Mouse (Mus musculus) B cell, adult 67 days (primary cell): Measurements from ENCODE around the gene Ugt1a6b. TPM values are rescaled to one million over a fixed set of nuclear protein-coding genes. Genes with fewer than 3 reads are reported as not detected.

ENCODE experiments used
- total RNA-seq, 2 experiments: library from RNA; stranded (reverse); gene quantifications; 4 replicates each; pipeline ENCODE4 v1.2.4; 2023

Ugt1a6b gene
- not detected for total RNA-seq

GRCm38 (mm10) chr1:88103019-88103418, at the start of gene Ugt1a6b:
Gene Ugt1a6b, plus strand, starts transcription at chr1:88103252.

GRCm38 (mm10) chr1:88055088-88055487, 48.0 kb upstream of the Ugt1a6b start, which contains the start of gene Ugt1a10:
Gene Ugt1a10, plus strand, starts transcription at chr1:88055388.

GRCm38 (mm10) chr1:88070495-88070894, 32.6 kb upstream of the Ugt1a6b start, which contains the start of gene Ugt1a9:
Gene Ugt1a9, plus strand, starts transcription at chr1:88070800.

GRCm38 (mm10) chr1:88087513-88087912, 15.5 kb upstream of the Ugt1a6b start, which contains the start of gene Ugt1a8:
Gene Ugt1a8, plus strand, starts transcription at chr1:88087813.

GRCm38 (mm10) chr1:88094941-88095492, 8.0 kb upstream of the Ugt1a6b start, which contains the start of gene Ugt1a7c:
Gene Ugt1a7c, plus strand, starts transcription at chr1:88095062.

GRCm38 (mm10) chr1:88134457-88135011, 31.5 kb downstream of the Ugt1a6b start, which contains the start of gene Ugt1a6a:
Gene Ugt1a6a, plus strand, starts transcription at chr1:88134809.

GRCm38 (mm10) chr1:88165711-88166110, 62.7 kb downstream of the Ugt1a6b start, which contains the start of gene Ugt1a5:
Gene Ugt1a5, plus strand, starts transcription at chr1:88166012.

GRCm38 (mm10) chr1:88200456-88200855, 97.4 kb downstream of the Ugt1a6b start, which contains the start of gene Ugt1a2:
Gene Ugt1a2, plus strand, starts transcription at chr1:88200601.

GRCm38 (mm10) chr1:88205294-88205922, 102.4 kb downstream of the Ugt1a6b start, which contains the start of gene Dnajb3:
Gene Dnajb3, minus strand, starts transcription at chr1:88205782.

GRCm38 (mm10) chr1:88211812-88212211, 108.8 kb downstream of the Ugt1a6b start, which contains the start of gene Ugt1a1:
Gene Ugt1a1, plus strand, starts transcription at chr1:88211959.

GRCm38 (mm10) chr1:88226670-88227379, 123.8 kb downstream of the Ugt1a6b start, which contains the start of gene Mroh2a:
Gene Mroh2a, plus strand, starts transcription at chr1:88226986.

Other genes with a start within 250 kb of the Ugt1a6b start
- gene Dgkd, start 250.0 kb upstream of the Ugt1a6b start, total RNA-seq = 100 to 1,000 TPM; 413 to 500 TPM
- gene Usp40, start 94.7 kb upstream of the Ugt1a6b start, total RNA-seq = 10 to 100 TPM; 23.5 to 26.5 TPM
- not detected for gene Ugt1a10, start 47.9 kb upstream of the Ugt1a6b start, total RNA-seq
- not detected for gene Ugt1a9, start 32.5 kb upstream of the Ugt1a6b start, total RNA-seq
- gene Ugt1a8, start 15.4 kb upstream of the Ugt1a6b start, total RNA-seq = not detected
- under 1 TPM in 1 of 2 experiments, not detected in 1; 0.17 TPM for gene Ugt1a7c, start 8.2 kb upstream of the Ugt1a6b start, total RNA-seq
- not detected for gene Ugt1a6a, start 31.6 kb downstream of the Ugt1a6b start, total RNA-seq
- gene Ugt1a5, start 62.8 kb downstream of the Ugt1a6b start, total RNA-seq = not detected
- not detected for gene Ugt1a2, start 97.3 kb downstream of the Ugt1a6b start, total RNA-seq
- gene Dnajb3, start 102.5 kb downstream of the Ugt1a6b start, total RNA-seq = under 1 TPM; 0.87 to 0.92 TPM
- gene Ugt1a1, start 108.7 kb downstream of the Ugt1a6b start, total RNA-seq = not detected
- gene Mroh2a, start 123.7 kb downstream of the Ugt1a6b start, total RNA-seq = 1 to 10 TPM in 1 of 2 experiments, under 1 TPM in 1; 0.12 to 1.1 TPM
- 10 to 100 TPM; 83.9 to 96.7 TPM for gene Hjurp, start 174.4 kb downstream of the Ugt1a6b start, total RNA-seq
- gene Trpm8, start 174.4 kb downstream of the Ugt1a6b start, total RNA-seq = not detected